Mouse (Mus musculus): Measurements from ENCODE around the gene Sgcd.
"Not testable (repeated sequence)": the region's sequence is repeated elsewhere in the genome, so short reads cannot be mapped to it uniquely, and the experiment has no call there.

Sgcd gene

DNA sequence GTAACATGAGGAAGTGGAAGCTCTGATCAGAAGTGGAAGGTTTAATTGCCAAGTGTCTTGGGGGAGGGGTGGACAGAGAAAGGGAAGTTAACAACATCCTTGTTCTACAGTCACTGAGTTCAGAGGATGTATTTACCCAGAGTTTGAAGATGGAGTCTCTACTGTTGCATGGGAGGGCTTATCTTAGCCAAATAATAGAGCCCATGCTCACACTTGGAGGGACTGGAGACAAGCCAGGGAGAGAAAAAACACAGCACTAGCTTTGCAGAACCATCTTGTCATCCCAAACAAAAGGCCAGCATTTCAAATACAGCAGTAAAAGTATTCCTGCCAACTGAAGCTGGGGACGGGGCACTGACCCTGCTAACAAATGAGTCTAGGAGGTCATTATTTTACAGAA is 212.8 kb downstream of the Sgcd start:
- no peak for DNase-seq

DNA sequence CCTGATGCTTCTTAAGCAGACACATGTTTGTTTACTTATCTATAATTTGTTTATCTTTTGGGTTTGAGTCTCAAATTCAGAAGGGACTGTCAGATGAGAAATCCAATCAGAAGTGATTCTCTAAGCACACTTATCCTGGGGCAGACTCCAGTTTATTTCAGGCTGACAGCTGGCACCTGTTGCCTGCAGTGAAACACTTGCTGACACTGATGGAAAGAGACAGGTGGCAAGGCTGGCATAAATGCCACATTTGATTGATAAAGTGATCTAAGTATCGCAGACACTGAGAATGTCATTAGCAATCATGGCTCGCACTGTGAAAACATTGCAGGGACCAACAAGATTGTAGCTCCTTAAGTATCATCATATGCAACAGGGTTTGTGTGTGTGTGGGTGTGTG is 222.9 kb downstream of the Sgcd start:
- DNase-seq: peak; percentile 1

DNA sequence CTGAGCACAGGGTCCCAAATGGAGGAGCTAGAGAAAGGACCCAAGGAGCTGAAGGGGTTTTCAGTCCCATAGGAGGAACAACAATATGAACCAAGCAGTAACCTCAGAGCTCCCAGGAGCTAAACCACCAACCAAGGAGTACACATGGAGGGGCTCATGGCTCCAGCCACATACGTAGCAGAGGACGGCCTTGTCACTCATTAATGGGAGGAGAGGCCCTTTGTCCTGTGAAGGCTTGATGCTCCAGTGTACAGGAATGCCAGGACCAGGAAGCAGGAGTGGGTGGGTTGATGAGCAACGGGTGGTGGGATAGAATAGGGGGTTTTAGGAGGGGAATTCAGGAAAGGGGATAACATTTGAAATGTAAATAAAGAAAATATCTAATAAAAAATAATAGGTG is 225.2 kb downstream of the Sgcd start:
- not testable (repeated sequence) for DNase-seq

DNA sequence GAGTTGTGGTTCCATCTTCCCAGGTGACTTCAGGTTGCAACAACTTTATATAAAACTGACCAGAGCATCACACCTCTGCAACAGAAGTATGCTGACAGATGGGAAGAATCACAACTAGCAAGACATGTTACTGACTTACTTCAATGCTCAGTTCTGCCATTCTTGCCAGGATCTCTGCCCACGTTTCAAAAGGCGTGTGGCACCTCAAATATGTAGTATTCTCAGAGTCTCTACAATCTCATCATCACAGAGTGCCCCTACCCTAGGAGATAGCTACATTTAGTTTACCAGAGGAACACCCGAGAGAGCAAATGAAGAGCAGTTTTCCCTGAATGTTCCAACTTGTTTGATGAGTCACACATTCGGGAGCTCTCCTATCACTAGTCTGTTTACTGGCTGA is 229.8 kb downstream of the Sgcd start:
- no peak for DNase-seq

DNA sequence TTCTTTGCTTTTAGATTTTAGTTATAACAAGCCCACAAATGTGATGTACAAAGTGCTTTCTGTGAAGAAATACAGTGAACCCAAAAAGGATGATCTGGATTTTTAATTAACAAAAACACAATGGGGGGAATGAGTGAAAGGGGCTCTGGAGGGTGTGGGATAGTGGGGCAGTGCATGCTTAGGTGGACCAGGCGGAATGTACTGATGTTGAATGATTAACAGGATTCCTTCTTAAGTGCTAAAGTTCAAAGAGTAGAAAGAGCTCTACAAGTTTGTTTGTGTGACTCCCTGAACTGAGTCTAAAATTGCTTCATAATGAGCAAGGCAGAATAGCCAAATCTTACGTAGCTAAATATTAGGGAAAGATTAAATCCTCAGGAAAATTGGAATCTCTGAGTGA is 246.0 kb downstream of the Sgcd start:
- DNase-seq: no peak

DNA sequence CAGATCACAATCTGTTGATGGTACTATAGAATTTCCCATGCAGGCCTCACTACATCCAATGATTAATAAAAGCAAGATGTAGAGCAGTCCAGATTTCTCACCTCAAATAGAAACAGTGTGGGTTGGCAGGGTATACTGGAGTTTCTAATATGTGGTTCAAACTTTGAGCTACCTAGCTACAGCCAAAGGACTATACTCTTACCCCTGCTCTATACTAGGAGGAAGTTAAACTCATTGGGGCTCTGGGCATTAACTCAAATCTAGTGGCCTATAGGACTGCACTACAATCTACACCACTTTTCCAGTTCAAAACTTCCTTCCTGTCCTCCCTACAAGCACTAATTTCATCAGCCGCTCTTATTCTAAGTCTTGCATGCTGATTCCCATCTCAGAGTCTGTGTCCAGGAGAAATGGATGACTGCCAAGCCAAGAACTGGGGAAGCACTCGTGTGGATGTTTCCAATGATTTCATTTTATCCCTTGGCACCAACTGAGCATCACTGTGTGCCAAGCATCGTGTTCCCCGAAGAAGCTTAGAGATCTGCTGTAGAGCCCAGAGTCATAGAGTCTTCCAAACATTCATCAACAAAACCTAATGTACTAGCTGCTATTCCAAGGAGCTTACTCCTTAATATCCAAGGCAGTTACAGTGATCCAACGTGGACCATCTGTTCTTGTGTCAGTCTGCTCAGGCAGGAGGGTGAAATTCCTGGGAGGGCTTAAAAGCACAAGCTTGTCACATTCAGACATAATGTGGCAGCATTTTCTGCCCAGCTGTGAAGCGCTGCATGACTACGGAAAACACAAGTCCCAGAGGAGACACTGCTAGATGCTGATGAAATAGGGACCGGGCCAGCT is 283.6 kb downstream of the Sgcd start:
- DNase-seq: peak; percentile 6

DNA sequence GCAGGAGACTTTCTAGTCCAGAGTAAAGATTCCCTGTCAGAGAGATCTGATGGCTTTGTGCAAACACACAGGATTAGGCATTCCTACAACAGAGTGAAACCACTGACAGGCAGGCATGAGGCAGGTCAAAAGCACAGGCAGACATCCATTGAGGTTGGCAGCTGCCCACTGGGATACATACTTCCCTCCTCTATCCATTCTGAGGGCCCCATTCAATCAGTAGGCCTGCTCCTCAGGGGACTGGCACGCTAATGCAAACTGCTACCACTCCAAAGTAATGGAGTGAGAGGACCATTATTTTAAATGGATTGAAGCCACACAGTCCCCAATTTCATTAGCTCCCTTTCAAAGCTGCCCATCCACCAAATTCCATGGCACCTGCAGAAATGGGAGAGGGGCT is 293.2 kb downstream of the Sgcd start:
- no peak for DNase-seq

DNA sequence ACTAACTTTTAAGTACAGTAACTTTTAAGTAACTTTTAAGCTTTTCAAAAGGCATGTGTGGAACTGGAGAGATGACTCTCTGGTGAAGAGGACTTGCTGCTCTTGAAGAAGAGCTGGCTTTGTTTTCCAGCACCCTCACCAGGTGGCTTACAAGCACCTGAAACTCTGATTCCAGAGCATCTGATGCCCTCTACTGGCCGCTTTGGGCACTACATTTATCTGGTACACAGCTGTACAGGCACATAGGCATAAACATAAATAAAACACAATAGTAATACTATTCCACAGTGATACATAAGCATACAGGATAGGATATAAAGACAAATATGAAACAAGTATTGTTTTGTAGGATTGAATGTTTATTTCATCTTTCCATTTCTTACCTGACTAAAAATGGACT is 330.6 kb downstream of the Sgcd start:
- DNase-seq: peak; percentile 44

DNA sequence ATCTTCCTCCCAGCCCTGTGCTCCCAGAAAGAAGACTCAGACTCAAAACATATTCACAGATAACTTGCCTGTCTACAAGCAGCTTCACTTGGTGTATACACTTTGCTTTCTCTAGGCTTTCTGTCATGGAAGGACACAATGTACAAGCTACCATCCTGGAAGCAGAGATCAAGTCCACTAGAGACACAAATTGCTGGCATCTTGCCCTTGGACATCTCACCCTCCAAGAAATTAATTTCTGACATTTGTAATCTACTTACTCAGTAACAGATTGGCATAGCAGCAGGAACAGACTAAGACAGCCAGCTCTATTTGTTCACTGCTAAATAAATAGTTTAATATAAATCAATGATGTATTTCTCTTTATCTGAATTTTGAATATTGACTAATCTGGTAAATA is 342.9 kb downstream of the Sgcd start:
- DNase-seq: no peak

DNA sequence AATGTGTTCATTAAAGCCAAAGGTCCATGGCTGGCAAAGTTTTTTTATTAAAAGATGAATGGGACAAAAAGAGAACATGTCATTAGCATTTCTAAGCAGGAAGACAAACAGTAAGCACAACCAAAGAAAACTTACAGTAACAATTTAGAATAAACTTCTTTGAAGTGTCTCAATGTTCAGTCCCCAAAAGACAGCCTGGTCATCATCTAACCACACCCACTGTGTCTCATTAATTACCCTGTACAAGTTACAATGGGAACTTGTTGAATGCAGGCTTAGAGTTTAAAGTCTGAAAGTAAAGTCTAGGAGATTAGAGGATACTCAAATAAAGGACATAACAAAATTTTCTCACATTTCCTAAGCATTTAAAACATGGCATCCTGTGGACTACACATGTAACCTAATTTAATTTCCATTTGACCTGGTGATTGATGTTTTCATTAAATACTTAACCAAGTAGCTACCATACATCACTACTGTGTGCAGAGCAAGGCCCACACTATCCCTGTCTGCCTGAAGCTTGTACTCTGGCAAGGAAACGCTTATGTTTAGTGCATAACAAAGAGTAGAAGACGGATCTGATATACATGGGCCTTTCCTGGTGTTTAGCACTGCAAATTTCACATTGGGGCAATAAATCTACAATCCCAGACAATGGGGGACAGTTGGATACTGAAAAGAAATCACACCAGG is 347.1 kb downstream of the Sgcd start:
- DNase-seq: no peak

DNA sequence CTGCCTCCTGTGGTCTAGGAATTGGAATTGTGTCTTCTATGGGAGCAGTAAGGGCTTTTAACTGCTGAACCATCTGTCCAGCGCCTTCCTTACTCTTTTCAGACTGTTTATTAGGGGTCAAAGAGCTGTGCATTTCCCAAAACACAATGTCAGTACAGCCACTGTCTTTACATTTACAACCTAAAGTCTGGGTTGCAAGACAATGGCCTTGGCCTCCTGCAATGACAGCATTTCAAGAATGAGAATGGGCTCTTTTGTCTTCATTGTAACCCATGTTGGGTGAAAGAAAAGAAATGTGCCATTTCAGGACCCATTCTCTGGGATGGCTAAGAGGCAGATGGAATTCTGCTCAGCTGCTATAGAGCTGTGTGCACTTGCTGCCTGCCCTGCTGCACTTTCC is 348.2 kb downstream of the Sgcd start:
- peak; percentile 12 for DNase-seq

DNA sequence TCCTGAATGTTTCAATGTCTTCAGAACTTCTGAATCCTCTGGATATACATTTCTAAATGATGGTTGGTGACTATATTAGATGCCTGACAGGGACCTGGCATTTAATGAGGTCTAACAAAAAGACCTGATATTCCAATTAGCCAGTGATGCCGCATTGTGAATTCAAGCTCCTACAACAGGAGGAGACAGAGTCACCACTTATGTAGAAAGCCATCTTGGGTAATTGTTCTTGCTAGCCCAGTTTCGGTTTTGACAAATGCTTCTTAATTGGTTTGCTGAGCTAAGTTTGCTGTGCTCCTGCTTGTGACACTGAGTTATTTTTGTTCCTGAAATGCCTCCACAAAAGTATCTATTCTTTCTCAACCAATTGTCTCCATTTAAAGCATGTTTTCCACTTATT is 358.6 kb downstream of the Sgcd start:
- peak; percentile 52 for DNase-seq

DNA sequence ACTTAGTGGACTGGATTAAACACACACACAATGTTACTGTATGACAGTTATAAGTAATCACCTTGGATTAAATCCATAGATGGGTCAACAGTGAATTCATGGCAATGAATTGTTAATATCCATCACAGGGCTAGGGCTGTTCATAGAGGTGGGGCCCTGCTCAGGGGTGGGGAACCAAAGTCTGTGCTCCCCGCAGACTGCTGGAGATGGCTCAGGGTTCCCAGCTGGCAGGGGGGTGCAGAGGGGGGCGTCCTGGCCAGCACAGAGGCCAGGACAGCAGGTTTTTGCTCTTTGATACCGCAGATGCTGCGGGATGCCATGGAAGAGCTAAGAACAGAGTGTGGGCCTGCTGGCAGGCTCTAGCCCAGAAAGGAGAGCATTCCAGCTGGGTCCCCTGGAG is 378.9 kb downstream of the Sgcd start:
- DNase-seq: no peak

DNA sequence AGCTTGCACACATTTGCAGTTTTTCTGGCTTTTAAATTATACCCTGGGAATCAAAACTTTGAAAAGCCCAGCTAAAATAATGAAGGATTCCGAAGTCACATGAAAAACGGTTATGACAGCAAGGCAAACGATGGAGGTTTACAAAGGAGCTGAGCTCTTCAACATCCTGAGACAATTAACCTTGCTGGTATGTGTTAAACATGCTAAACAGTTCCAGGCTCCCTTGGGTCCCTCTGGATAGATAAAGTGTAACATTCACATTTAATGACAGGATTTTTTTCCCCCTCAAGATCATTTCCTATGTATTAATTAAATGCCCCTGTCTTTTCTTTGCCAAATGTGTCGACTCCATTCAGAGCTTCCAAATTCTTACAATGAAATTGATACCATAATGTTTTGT is 414.1 kb downstream of the Sgcd start:
- no peak for DNase-seq

DNA sequence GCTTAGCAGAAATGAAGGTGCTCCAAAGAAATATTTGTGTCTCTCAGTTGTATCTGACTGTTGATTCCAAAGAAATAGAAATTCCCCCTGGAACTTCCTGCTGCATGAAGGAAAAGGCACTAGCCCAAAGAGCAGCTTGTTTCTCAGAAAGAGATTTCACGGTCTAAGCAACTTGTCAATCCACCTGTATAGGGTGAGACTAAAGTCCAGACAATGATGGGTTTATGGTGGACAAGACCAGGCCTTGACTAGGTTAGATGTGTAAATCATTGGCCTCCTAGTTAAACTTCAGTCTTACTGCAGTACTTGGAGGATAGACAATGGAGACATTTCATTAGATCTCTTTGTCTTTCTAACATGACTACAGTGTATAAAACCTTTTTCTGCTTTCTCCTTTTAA is 420.3 kb downstream of the Sgcd start:
- DNase-seq: no peak

DNA sequence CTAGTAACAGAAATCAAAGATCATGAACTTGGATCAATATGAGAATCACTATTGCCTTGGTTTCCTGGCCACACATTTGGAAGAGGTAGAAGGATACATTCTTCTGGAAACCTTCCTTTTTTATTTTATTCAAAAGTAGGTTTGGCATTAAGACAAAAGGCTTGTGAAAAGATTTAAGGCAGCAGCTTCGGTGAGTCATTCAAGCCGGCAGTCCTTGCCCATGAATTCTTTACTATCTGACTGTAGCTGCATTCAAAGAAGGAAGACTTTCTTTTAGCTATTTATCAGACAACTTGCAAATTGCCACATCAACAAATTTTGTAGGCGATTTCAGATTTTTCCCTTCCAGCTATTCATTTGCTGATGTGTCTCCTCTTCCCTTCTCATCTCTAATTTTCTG is 422.6 kb downstream of the Sgcd start:
- no peak for DNase-seq

DNA sequence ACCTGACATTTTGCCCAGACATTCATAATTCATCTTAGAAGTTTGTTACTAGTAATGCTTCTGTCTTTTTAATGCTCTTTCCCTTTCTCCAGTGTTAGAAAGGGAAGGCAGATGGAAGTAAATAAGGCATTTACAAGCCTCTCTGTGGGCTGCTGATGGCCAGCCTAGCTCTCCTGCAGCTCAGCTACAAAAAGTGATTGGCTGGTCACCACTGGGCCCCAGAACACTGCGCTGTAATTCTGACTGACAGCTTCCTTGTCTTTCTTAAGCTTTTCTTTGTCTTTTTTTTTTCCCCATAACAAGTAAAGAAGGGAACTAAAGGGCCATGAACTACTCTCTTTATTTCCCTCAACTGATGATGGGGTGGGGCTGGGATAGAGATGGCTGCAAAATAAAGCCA is 463.9 kb downstream of the Sgcd start:
- no peak for DNase-seq

DNA sequence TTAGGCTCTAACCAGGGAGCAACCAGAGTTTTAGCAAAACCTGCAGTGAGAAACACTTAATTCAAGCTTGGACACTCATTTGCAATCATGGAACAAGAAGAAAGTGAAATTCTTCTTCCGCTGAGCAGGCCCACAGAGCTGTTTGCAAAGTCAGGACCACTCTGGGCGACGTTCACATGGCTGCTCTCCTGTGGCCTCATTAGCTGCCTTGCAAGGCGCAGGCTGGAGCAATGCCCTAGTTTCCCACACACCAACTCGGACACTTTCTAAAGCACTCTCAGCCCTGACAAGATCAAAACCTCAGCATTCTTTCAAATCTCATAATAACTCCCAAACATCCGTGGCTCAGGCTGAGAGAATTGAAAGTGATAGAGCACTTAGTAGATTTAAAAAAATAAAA is 480.7 kb downstream of the Sgcd start:
- DNase-seq: peak; percentile 61

DNA sequence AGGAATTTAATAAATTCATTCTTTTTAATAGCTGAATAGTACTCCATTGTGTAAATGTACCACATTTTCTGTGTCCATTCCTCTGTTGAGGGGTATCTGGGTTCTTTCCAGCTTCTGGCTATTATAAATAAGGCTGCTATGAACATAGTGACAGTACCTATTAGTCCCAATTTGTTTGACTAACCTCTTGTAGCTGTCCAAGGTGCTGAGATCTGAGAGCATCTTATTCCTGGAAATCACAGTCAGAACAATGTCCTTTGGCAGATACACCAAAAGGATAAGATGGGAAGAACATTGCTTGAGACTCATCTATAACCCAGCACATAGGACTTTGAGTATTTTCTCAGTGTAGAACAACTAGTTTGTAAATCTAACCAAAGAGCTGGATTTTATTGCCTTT is 485.5 kb downstream of the Sgcd start:
- peak; percentile 10 for DNase-seq

DNA sequence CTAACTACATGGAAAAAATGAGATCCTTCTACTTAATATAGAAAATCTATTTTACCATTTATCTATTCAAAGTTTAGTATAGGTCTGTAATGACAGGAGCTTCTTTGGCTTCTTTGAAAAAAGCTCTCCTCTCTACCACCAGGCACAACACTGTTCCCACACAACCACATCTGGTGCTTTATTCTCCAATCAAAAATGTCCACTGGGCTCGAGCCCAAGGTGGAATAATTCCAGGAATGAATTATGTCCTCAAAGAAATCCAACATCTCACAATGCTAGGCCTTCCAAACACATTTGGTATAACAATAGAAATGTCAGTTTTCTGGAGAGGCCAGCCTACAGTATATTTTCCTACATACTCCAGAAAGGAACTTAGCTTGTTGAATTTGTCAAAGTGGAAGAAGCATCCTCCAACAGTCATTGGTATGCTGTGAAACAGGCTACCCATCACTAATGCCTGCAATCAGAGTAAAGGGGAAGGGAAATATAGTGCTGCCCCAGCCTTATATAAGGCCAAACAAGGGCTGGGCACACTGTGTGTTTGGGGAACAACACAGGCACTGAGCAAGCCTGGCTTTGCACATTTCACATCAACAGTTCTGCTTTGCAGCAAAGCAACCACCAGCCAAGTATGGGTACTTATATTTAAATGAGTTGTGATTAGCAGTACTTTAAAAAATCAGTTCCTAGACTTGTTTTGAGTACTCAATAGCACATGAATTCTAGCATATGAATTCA is 515.1 kb downstream of the Sgcd start:
- DNase-seq: no peak

DNA sequence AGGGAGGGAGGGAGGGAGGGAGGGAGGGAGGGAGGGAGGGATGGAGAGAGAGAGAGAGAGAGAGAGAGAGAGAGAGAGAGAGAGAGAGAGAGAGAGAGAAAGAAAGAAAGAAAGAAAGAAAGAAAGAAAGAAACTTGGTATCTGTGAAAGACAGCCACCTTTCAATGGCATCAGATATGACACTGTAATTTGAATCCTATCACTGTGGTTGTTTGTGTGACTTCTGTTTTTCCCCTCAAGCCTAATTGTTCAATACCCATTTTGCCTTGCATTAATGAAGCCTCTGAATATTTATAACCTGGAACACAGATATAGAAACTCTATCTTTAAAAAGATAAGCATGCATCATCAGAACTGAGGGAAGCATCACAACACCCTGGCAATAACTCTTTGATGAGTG is 528.1 kb downstream of the Sgcd start:
- DNase-seq: not testable (repeated sequence)

DNA sequence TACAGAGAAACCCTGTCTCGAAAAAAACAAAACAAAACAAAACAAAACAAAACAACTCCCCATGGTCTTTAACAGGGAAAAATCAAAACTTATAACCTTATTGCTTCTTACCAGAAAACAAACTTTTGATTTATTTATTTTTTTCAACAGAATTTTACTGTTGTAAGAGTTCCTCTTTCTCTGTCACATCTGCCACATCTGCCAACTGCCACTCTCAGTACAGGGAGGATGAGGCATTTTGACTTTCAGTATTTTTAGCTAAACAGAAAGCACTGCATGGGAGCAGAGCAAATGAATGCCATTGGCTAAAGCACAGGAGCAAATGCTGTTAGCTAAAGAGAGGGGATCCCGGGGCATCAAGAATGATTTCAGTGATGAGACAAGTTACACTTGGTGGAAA is 528.6 kb downstream of the Sgcd start:
- no peak for DNase-seq

DNA sequence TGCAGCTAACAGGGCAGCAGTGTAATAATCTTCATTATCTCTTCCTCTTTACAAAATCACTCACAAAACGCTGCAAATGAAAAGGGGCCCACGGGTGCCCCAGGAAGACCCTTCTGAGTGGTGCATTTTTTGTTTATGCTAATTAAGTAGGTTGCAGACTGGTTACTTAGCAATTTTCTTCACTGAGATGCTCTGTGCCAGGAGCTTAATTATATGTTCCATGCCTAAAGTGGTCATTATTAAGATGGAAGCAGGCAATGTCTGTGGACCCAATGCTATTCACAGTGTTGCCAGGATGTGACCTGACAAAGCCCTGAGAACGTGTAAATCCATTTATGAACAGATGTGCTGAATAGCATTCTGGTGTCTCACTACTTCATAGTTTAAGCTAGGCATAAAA is 529.6 kb downstream of the Sgcd start:
- no peak for DNase-seq

DNA sequence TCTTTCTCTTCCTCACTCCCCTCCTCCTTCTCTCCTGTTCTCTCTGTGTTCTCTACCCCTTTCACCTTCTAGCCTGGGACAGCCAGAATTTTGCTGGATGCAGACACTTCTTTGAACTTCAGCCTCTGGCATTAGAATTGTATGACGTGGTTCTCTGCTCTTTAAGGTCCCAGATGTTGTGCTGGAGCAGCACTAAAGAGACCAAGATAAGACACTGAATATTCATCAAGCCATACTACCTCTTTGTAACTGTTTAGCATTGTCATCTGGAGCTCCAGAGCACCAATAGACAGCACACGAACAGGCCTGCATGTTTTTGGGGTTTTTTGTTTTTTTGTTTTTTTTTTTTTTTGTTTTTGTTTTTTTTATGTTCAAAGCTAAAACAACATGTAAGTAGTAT is 541.0 kb downstream of the Sgcd start:
- no peak for DNase-seq

All from retina, postnatal 1 day (tissue).